Mouse (Mus musculus) frontal cortex, postnatal 36 days (tissue): ENCODE measurements around the gene Cox17.

Experiments used
- DNase-seq, 2 experiments: peaks; one replicate each; pipeline ENCODE4 v3.0.0; 2022; ENCODE audit warnings: low spot score in 2 of 2

Gene Cox17

GRCm38 (mm10) chr16:38370633-38371374 is 24.0 kb downstream of the Cox17 start:
- DNase-seq = no peak

GRCm38 (mm10) chr16:38371705-38372296 is 25.0 kb downstream of the Cox17 start:
- DNase-seq = no peak

GRCm38 (mm10) chr16:38372876-38373275 is 26.1 kb downstream of the Cox17 start:
- no peak for DNase-seq

- DNase-seq = no peak
Observed at GRCm38 (mm10) chr16:38373439-38373838, 26.6 kb downstream of the Cox17 start.

GRCm38 (mm10) chr16:38373941-38374340 is 27.1 kb downstream of the Cox17 start:
- no peak for DNase-seq

- no peak for DNase-seq
Observed at GRCm38 (mm10) chr16:38374379-38375140, 27.8 kb downstream of the Cox17 start.

GRCm38 (mm10) chr16:38375182-38375581 is 28.4 kb downstream of the Cox17 start:
- DNase-seq = no peak

- DNase-seq = peak in 1 of 2 experiments; percentile 52
Observed at GRCm38 (mm10) chr16:38376163-38376840, 29.5 kb downstream of the Cox17 start.

- no peak for DNase-seq
Observed at GRCm38 (mm10) chr16:38376841-38377249, 30.1 kb downstream of the Cox17 start.

GRCm38 (mm10) chr16:38377546-38377945 is 30.8 kb downstream of the Cox17 start:
- no peak for DNase-seq

GRCm38 (mm10) chr16:38378591-38378990 is 31.8 kb downstream of the Cox17 start:
- no peak for DNase-seq

- DNase-seq = no peak
Observed at GRCm38 (mm10) chr16:38379088-38379487, 32.3 kb downstream of the Cox17 start.

GRCm38 (mm10) chr16:38379493-38379892 is 32.7 kb downstream of the Cox17 start:
- DNase-seq = no peak

- no peak for DNase-seq
Observed at GRCm38 (mm10) chr16:38379926-38380325, 33.1 kb downstream of the Cox17 start.

GRCm38 (mm10) chr16:38383683-38384082 is 36.9 kb downstream of the Cox17 start:
- no peak for DNase-seq

GRCm38 (mm10) chr16:38385184-38385634 is 38.4 kb downstream of the Cox17 start:
- no peak for DNase-seq

GRCm38 (mm10) chr16:38385700-38386099 is 38.9 kb downstream of the Cox17 start:
- DNase-seq = no peak

GRCm38 (mm10) chr16:38387389-38387788 is 40.6 kb downstream of the Cox17 start:
- DNase-seq = no peak

- no peak for DNase-seq
Observed at GRCm38 (mm10) chr16:38388757-38389156, 42.0 kb downstream of the Cox17 start.

- DNase-seq = no peak
Observed at GRCm38 (mm10) chr16:38389284-38389893, 42.6 kb downstream of the Cox17 start.

GRCm38 (mm10) chr16:38390322-38390721 is 43.5 kb downstream of the Cox17 start:
- no peak for DNase-seq
